ENCODE assay signal across 18 mouse cellular contexts in the genomic region with DNA sequence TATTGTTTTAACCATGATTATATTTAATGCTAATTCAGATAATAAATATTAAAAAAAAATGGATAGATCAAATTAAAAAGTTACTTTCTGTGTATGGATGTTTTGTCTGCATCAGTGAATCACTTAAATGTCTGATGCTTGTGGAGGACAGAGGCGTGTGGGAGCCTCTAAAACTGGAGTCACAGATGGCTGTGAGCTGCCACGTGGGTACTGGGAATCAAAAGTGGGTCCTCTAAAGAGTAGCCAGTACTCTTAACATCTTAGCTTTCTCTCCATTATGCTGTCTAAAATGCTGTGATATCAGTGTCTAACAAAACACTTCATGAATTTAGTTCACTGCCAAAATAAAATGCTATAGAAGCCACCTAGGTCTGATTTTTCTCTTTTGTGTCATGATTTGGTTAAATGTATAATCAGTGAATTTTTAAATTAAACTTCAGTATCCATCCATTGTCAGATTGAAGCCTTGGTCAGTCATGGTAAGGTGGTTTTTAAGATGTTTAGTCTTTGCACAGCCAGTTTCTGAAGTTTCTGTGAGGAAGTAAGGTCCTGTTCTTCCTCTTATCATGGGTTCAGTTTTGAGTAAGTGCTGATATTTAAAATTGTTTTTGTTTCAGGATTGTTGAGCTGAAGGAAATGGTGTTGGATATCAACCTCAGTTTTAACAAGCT. TPM values are rescaled to one million over a fixed set of nuclear protein-coding genes. Genes with fewer than 3 reads are reported as not detected.
DNase-seq lines count a peak whose midpoint lies in the region; TF ChIP-seq lines count a peak whose summit lies in the region.
"Had no signal": no experiment of that assay in that cellular context is flagged by ENCODE, and none has a peak within 500 bp of the region (broad histone marks: within the 10 kb centered on the region; RNA-seq: fewer than 3 reads in every experiment).

No protein-coding gene starts in this region.

- H3K36me3 ChIP-seq in spleen, adult 2 months (ENCODE audit: control insufficient read depth, insufficient read depth, low read length), result peaks cover 11% of the 10 kb centered on the region

- no peak for TF ChIP-seq POLR2A in spleen, adult 2 months (IDR thresholded peaks at IDR 0.05; ENCODE audit: low read depth, low read length)

- no peaks in the 10 kb centered on the region for H3K27me3 ChIP-seq in spleen, adult 2 months (ENCODE audit: control insufficient read depth, insufficient read depth, low read length)
- H3K27me3 ChIP-seq: embryonic facial prominence, embryonic 12.5 days; forebrain, embryonic 15.5 days; heart, embryonic 13.5 days; hindbrain, embryonic 12.5 days had no signal

- no peak for TF ChIP-seq CTCF in layer of hippocampus, adult 2 months (conservative IDR thresholded peaks at IDR 0.05)
- no peak for TF ChIP-seq CTCF in spleen, adult 2 months (IDR thresholded peaks at IDR 0.05; ENCODE audit: extremely low read depth, insufficient read depth, insufficient read length, insufficient replicate concordance)

- WGBS in spleen, adult 2 months, result 79% methylated on average over 2 of the region's 2 CpGs

- H3K4me1 ChIP-seq in spleen, adult 2 months (ENCODE audit: control insufficient read depth, insufficient read depth, insufficient read length), result peaks cover 2% of the 10 kb centered on the region; the same call in 1 of the 2 replicates
- H3K4me1 ChIP-seq: embryonic facial prominence, embryonic 12.5 days; forebrain, embryonic 15.5 days; heart, embryonic 13.5 days; hindbrain, embryonic 12.5 days had no signal

- no peak for DNase-seq in layer of hippocampus, adult 2 months (ENCODE audit: low spot score in 2 of 2)
- DNase-seq in layer of hippocampus, adult 18-20 months (ENCODE audit: low spot score in 2 of 2), result no peak
- no peak for DNase-seq in spleen, adult 2 months (ENCODE audit: low read depth in 1 of 2, low spot score in 2 of 2)
- DNase-seq in spleen, adult 18-20 months, result no peak
- peak; percentile 70 for DNase-seq in brain, adult 2 months (ENCODE audit: low read depth, low spot score)
- peak; percentile 53 for DNase-seq in telencephalon, adult 2 months (ENCODE audit: low read depth, low spot score)
- DNase-seq in ovary, postnatal 10 days (ENCODE audit: low spot score), result no peak
- DNase-seq in urinary bladder, postnatal 10 days (ENCODE audit: low spot score), result no peak
- DNase-seq: adrenal gland, postnatal 10 days; B cell, adult 2 months; cerebellum, adult 2 months; cerebellum, postnatal 10 days; gastrocnemius, postnatal 25 days; heart, postnatal 4 days had no signal

- peak overlapping the region; percentile 39; the same call in 1 of the 2 replicates for H3K27ac ChIP-seq in layer of hippocampus, adult 2 months
- peak overlapping the region; percentile 72 for H3K27ac ChIP-seq in spleen, adult 2 months (ENCODE audit: insufficient read depth, low read length)
- H3K27ac ChIP-seq: embryonic facial prominence, embryonic 12.5 days; forebrain, embryonic 15.5 days; heart, embryonic 13.5 days; hindbrain, embryonic 12.5 days had no signal

- no peak overlapping the region for H3K4me3 ChIP-seq in layer of hippocampus, adult 2 months
- H3K4me3 ChIP-seq in spleen, adult 2 months (ENCODE audit: extremely low read depth, insufficient read depth, insufficient read length), result no peak overlapping the region
- H3K4me3 ChIP-seq: embryonic facial prominence, embryonic 12.5 days; forebrain, embryonic 15.5 days; heart, embryonic 13.5 days; hindbrain, embryonic 12.5 days had no signal

RNA-seq across cellular contexts. Expression of a gene that starts 24.3 kb away (rescaled TPM):
- total RNA-seq in layer of hippocampus, adult 2 months (2021), result 10 to 100 TPM; 28.1 to 30.1 TPM
- 10 to 100 TPM; 26.0 to 29.4 TPM for total RNA-seq in layer of hippocampus, adult 18-20 months (2021)
- polyA plus RNA-seq in spleen, adult 2 months (2012; rRNA removed), result 2.7 and 3.4 TPM in 2 replicates

RNA-seq across cellular contexts. Expression of a gene that starts 24.3 kb away (rescaled TPM):
- 100 to 1,000 TPM; 194 to 207 TPM for total RNA-seq in layer of hippocampus, adult 2 months (2021)
- total RNA-seq in layer of hippocampus, adult 18-20 months (2021), result 100 to 1,000 TPM; 144 to 164 TPM
- polyA plus RNA-seq in spleen, adult 2 months (2012; rRNA removed), result 207 and 279 TPM in 2 replicates

Comparison
In these comparisons a context has a peak if more than half of its experiments do, and no peak if none do; other contexts are left out.
1. DNase-seq: peak in brain, adult 2 months (single experiment) and telencephalon, adult 2 months (single experiment); none in layer of hippocampus, adult 2 months (0 of 2), layer of hippocampus, adult 18-20 months (0 of 2), spleen, adult 2 months (0 of 2), spleen, adult 18-20 months (0 of 2), ovary, postnatal 10 days (single experiment) and urinary bladder, postnatal 10 days (single experiment).